Mouse (Mus musculus): ENCODE results near the gene Ces2g. TPM values are rescaled to one million over a fixed set of nuclear protein-coding genes. Genes with fewer than 3 reads are reported as not detected.

Ces2g gene
- 1 to 10 TPM; 3.5 to 4.4 (median 3.9) TPM for total RNA-seq (2022)

DNA sequence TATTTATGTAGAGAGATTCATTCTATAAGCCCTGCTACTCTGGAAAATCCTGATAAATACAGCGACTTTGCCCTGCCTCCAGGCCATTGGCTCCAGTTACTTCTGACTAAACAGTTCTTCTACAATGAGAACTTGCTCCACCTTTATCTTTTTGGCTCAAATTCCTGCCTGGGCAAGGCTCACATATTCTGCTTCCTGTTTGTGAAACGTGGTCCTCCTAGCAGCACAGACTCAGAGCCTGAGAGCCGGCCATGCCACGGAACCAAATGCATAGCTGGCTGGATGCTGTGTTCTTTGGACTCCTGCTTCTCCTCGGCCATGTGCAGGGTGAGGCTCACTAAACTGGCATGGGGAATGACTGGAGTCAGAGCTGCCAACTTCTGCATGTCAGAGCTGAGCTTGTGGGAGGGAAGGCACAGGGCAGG is at the start of gene Ces2g:
Gene Ces2g (plus strand): TSS at position 182 of the 425 bp plus-strand sequence.
- peak; percentile 76 for DNase-seq (ENCODE audit: low spot score)

DNA sequence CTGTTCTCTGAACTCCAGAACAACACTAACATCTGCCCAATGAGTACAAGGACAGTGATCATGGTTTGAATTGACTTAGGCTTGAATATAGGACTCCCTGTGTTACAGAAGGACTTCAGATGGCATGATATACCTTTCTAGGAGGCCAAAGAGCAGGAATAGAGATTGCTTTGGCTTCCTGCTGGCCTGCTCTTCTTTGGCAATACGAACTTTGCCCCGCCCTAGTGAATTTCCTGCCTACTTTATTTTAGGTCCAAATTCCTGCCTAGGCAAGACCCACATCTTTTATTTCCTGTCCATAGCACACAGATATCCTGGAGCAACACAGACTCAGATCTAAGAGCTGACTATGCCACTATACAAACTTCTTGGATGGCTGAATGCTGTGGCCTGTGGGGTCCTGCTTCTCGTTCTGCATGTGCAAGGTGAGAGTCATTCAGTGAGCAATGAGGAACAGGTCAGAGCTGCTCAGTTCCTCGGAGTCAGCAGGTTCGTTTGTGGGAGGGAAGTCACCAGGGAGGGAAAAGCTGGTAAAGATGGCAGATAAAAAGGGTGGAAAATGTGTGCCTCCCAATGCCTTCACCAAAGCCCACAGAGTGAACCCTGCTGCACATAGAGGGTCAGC is 35.4 kb upstream of the Ces2g start, which contains the start of gene Ces2e:
Gene Ces2e (plus strand): TSS at position 289 of the 625 bp plus-strand sequence.
- DNase-seq (ENCODE audit: low spot score): peak; percentile 28

DNA sequence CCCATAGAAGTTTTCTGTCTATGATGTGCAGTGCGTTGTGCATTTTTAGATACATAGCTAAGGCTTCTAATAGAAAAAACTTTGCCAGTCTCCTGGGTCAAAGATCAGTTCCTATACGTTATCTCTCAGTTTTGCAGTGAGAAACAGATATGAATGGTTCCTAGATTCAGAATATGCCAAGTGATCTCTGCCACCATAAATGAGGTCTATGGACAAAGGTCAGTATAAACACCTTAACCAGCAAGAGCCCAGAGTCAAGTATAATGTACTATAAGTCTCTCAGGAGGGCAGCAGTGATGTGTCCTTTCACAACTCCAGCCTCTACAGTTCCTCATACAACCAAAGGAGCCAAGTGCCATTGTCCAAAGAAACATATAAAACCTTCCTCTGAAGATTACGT is 34.2 kb upstream of the Ces2g start:
- DNase-seq (ENCODE audit: low spot score): no peak

DNA sequence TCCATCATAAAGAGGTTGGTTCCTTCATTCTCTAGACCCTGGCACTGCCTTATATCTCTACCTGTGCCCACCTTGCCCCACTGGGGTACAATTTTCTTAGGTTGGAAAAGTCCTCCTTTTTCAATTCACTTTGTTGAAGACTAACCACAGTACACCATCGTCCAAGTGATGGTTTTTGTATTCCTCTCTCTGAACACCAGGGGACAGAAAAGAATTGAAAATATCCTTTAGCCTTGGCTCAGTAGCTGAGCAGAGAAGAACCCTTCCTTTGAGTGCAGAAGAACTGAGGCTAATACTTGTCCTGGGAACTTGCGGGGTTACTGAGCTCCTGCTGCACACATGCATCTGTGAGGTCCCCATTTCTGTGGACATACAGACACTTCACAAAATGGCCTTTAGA is 16.9 kb upstream of the Ces2g start:
- DNase-seq (ENCODE audit: low spot score): no peak

DNA sequence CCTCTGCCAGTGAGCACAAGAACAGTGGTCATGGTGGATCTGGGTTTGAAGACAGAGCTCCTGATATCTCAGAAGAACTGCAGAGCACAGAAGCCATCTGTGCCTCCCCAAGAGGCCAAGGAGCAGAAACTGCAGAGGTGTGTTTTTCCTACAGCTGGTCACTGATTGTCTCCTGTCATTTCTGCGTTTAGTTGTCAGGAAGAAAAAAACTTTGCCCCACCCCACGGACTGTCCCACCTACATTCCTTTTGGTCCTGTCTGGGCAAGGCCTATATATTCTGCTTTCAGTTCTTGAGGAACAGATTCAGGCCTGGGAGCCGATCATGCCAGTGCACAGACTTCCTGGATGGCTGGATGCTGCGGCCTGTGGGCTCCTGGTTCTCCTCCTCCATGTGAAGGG is 14.5 kb upstream of the Ces2g start, which contains the start of gene Ces2f:
Gene Ces2f (plus strand): TSS at position 301 of the 400 bp plus-strand sequence.
- DNase-seq (ENCODE audit: low spot score): no peak

DNA sequence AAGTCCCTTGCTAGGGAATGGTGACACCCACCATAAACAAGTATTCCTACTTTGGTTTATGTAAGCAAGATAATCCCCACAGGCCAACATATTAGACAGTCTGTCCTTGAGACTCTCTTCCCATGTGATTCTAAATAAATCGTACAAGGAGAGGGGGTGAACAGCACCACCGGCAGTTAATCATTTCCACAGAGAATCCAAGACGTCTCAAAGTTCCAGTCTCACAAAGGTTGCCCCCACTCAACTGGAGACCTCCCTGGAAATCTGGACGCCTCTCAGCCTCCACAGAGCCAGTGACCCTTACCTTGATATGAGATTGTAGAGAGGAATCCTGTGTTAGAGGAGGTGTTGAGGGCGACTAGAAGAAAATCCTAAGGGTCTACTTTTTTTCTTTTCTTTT is 12.5 kb upstream of the Ces2g start:
- DNase-seq (ENCODE audit: low spot score): no peak

DNA sequence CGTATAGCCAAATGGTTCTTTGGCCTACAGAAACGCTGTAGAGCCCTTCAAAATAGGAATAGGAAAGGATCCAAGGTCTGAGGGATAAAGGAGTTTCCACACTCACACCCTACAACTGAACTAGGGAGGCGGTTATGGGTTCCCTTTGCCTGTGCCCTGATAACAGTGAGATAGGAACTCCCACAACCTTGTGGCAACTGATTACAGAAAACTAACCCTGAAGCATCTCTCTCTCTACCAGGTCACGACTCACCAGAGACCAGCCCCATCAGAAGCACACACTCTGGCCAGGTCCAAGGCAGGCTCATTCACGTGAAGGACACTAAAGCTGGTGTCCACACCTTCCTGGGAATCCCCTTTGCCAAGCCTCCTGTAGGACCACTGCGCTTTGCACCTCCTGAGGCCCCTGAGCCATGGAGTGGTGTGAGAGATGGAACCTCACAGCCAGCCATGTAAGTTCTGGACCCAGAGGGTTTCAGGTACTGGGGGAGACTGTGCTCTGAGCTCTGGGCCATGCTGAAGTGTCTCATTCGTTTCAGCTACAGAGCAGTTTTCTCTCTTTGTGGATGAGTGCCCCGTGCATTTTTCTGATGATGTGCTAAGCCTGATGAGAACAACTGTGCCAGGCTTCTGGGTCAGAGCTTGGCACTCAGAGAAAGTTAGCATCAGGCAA is 847 bp downstream of the Ces2g start:
- DNase-seq (ENCODE audit: low spot score): no peak

DNA sequence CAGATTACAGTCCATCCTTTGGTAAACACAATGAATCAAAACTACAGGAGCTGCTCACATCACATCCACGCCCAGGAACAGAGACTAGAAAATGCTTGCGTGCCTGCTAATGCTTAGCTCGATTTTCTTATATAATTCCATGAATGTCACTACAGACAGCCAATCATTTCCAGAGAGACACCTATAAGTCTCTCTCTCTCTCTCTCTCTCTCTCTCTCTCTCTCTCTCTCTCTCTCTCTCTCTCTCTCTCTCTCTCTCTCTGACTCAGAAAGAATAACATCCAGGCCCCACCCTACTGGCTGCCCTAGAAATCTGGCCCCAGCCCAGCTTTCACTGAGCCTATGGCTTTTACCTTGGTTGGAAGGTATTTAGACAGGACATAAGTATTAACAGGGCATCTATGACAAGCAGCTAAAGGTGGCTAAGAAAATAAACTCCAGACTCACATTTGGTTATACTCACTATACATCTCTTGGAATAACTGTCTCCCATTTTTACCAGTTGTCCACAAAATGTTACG is 1.9 kb downstream of the Ces2g start:
- no peak for DNase-seq (ENCODE audit: low spot score)

DNA sequence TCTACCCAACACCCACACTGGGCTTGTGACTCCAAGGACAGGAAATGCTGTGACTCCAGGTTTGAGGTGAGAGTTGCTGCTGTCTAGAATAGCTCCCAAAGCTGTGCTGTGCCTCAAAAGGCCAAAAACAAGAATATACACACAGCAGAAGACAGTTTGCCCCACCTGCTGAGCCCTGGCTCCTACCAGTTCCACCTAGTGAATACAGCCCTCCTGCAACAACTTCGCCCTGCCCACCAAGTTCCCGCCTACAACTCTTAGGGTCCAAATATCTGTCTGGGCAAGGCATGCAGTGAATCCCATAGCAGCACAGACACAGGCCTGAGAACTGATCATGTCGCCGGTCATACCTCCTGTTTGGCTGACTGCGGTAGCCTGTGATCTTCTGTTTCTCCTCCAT is 22.6 kb downstream of the Ces2g start:
- DNase-seq (ENCODE audit: low spot score): no peak

DNA sequence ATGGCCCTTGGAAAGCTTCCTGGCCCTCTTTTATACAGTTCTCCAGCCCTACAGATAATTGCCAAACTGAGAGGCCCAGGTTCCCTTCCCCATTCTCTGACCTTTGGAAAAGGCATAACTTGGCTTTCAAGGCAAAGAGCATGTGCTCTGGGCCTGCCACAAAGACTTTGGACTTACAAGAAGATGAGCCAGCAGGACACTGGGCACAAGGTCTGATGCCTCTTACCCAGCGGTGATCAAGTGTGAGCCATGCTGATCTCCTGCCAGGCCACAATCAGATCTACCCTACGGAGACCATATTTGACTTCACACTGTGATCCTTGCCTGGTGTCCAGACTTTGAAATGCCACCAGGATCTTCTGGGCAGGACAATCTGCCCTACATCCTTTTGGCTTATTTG is 23.4 kb downstream of the Ces2g start:
- DNase-seq (ENCODE audit: low spot score): no peak

DNA sequence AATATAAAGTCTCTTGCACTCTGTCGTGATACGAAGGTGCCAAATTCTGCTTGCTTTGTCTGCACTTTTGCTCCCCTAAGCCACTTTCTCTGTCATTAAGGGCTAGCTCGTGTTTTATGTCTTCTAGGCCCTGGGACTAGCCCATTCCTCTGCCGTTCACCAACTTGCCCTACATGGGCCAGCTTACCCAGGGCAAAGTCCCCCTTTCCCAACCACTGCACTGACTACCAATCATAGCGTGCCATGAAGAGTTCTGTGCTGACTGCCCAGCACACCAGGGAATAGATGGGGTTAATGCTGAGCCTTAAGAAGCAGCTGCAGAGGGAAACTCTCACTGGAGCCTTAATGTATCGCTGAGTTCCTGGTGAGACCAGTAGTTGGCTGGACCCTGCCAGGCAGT is 36.7 kb downstream of the Ces2g start:
- no peak for DNase-seq (ENCODE audit: low spot score)

DNA sequence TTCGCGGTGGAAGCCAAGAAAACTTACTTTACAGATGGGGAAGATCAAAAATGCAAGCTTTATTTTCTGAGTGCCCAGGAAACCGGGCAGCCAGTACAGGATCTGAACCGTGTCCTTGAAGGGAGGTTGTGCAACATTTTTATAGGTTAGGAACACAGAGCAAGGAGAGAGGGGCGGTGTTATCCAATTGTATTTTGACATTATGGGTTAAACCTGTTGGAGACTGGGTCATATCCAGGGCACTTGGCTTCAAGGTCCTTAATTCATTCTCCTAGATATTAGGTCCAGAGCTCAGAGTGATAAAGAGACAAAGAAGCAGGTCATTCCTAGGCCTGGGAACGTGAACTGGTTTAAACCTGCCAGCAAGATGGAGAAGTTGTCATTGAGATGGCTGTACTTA is 37.7 kb downstream of the Ces2g start:
- no peak for DNase-seq (ENCODE audit: low spot score)

DNA sequence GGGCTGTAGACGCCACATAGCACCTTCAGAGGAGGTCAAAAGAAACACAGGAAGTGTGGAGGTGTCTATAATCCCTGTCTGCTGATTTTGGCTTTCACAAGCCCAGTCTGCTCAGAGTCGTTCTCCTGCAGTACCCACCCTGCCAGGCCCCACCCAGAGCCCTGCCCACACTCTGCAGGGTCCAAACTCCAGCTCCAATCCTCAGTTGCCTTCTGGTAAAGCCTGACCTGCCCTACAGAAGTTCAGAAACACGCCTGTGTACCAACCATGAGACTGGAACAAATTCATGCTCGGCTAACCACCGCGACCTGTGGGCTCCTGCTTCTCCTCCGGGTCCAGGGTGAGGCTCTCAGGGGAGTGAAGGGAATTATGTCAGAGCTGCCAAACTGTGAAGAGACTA is 39.1 kb downstream of the Ces2g start, which contains the start of gene Ces2h:
Gene Ces2h (plus strand): TSS at position 268 of the 400 bp plus-strand sequence.
- no peak for DNase-seq (ENCODE audit: low spot score)

DNA sequence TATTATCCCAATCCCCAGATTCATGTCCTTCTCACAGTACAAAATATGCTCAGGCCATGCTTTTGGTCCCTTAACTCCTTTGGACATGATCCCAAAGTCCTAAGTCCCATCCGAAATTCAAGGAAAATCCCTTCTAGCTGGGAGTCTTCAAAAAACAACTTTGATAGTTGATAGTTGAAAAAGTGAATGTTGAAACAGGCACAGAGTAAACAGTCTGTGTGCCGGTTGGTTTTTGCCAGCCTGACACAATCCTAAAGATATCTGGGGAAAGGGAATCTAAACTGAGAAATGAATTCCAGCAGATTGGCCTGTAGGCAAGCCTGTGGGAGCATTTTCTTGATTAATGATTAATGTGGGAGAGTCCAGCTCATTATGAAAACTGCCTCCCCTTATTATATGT is 48.5 kb downstream of the Ces2g start:
- no peak for DNase-seq (ENCODE audit: low spot score)

DNA sequence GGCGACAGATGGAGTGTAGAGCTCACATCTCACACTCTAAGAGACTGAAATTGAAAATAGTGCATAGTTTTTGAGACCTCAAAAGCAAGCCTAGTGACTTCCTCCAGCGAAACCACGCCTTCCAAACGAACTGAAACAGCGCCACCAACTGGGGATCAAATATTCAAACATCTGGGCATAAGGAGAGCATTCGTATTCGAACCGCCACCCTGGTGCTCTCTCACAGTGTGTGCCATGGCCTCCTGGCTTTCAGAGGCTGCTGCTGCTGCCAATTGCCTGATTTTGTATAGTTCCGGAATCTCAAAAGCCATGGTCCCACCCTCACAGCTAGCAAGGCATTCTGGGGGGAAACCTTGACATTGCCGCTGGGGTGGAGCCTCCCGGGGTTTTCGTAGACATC is 49.6 kb downstream of the Ces2g start:
- DNase-seq (ENCODE audit: low spot score): no peak

DNA sequence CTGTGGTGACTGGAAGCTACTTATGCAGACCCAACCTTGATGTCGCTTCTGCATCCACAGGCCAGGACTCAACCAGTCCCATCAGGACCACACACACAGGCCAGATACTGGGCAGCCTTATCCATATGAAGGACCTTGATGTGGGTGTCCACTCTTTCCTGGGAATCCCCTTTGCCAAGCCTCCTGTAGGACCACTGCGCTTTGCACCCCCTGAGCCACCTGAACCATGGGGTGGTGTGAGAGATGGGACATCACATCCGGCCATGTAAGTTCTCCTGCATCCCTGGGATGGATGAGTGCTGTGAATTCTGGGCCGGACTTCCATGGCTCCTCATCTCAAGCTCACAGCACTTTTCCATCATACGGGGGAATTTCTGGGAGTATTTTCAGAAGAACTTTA is 52.9 kb downstream of the Ces2g start:
- no peak for DNase-seq (ENCODE audit: low spot score)

Other genes with a start within 250 kb of the Ces2g start
- not detected for gene Ces2a, start 227.7 kb upstream of the Ces2g start, total RNA-seq (2022)
- under 1 TPM; 0.40 to 0.62 (median 0.51) TPM for gene Ces2b, start 130.1 kb upstream of the Ces2g start, total RNA-seq (2022)
- gene Ces2c, start 114.7 kb upstream of the Ces2g start, total RNA-seq (2022): not detected
- 1 to 10 TPM; 1.5 to 2.1 (median 1.8) TPM for gene Ces2e, start 35.5 kb upstream of the Ces2g start, total RNA-seq (2022)
- not detected for gene Ces2f, start 14.4 kb upstream of the Ces2g start, total RNA-seq (2022)
- gene Ces2h, start 39.1 kb downstream of the Ces2g start, total RNA-seq (2022): not detected
- gene Ces3a, start 86.9 kb downstream of the Ces2g start, total RNA-seq (2022): under 1 TPM in 1 of 4 experiments, not detected in 3; 0.16 TPM
- under 1 TPM in 2 of 4 experiments, not detected in 2; 0.26 to 0.33 TPM for gene Ces3b, start 122.0 kb downstream of the Ces2g start, total RNA-seq (2022)
- gene Ces4a, start 170.1 kb downstream of the Ces2g start, total RNA-seq (2022): not detected
- gene Cbfb, start 209.0 kb downstream of the Ces2g start, total RNA-seq (2022): 10 to 100 TPM; 19.2 to 21.8 (median 21.0) TPM

Measured in heart, adult 8-10 months (tissue).